Mouse (Mus musculus): ENCODE results near the gene Gpr55.

DNA sequence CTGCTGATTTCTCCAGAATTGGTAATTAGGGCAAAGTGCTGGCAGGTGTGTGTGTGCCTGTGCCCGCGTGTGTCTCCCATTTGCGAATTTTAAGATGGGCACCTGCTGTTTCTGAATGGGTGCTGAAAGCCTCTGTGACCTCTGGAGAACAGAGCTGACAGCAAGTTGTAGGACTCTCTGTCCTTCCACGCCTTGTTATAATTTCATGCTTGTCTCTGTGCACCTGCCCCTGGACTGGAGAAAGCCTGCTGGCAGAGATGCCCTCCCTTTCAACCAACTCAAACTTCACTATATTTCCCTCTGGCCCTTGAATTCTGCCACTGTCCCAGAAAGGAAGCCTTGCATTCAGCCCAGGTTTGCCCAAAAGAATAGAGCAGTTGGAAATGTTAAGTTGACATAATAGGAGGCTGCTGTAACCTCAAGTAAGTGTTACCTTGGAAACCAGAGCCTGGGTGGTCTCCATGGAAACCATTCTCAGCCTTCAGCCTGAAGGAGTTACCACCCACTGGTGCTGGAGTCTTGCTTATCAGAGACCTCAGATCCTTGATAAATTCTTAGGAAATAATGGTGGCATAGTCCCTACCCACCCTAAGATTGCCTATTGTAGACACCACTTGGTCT, 43.9 kb downstream of the Gpr55 start:
- TF ChIP-seq CTCF (IDR thresholded peaks at IDR 0.05; ENCODE audit: borderline replicate concordance, extremely low read depth, insufficient read depth, insufficient read length) (no peak), POLR2A (IDR thresholded peaks at IDR 0.05; ENCODE audit: borderline replicate concordance, extremely low read depth, insufficient read depth, insufficient read length, poor library complexity, severe bottlenecking) (no peak)

All from brain, embryonic 14.5 days (tissue).